Mouse (Mus musculus) cortical plate, adult 2 months (tissue): Measurements from ENCODE around the gene Fstl3. TPM values are rescaled to one million over a fixed set of nuclear protein-coding genes. Genes with fewer than 3 reads are reported as not detected.

Experiments used
- H3K27ac ChIP-seq: fragments of 200-500 bp; 2 replicates; pipeline ENCODE4 v1.5.1; 2012; ENCODE audit warnings: low read length, control low read depth, inconsistent platforms; ENCODE audit not compliant: insufficient read depth
- H3K4me1 ChIP-seq: fragments of 200-500 bp; 2 replicates; pipeline ENCODE4 v1.6.1; 2011; ENCODE audit warnings: low read length; ENCODE audit not compliant: control insufficient read depth, insufficient read depth
- H3K4me3 ChIP-seq: fragments of 200-500 bp; 2 replicates; pipeline ENCODE4 v1.5.1; 2011; ENCODE audit warnings: mild to moderate bottlenecking, low read length, control low read depth; ENCODE audit not compliant: insufficient read depth
- CTCF ChIP-seq: fragments of 200-500 bp; IDR thresholded peaks from 2 replicates; pipeline ENCODE4 v1.5.1; 2011; ENCODE audit warnings: mild to moderate bottlenecking, control low read depth, low read length; ENCODE audit not compliant: insufficient read depth; ENCODE audit errors: extremely low read depth
- POLR2A ChIP-seq: fragments of 200-500 bp; IDR thresholded peaks from 2 replicates; pipeline ENCODE4 v1.6.1; 2011; ENCODE audit warnings: mild to moderate bottlenecking, low read length, control low read depth; ENCODE audit not compliant: insufficient read depth; ENCODE audit errors: extremely low read depth
- polyA plus RNA-seq: library from polyadenylated mRNA; depleted of rRNA; stranded (reverse); fragments of >200 nt; gene quantifications from 2 replicates; pipeline ENCODE4 v1.2.3, GENCODE M21; 2012; rRNA removed

Fstl3 gene
- 5.7 and 5.9 TPM in 2 replicates for polyA plus RNA-seq

DNA sequence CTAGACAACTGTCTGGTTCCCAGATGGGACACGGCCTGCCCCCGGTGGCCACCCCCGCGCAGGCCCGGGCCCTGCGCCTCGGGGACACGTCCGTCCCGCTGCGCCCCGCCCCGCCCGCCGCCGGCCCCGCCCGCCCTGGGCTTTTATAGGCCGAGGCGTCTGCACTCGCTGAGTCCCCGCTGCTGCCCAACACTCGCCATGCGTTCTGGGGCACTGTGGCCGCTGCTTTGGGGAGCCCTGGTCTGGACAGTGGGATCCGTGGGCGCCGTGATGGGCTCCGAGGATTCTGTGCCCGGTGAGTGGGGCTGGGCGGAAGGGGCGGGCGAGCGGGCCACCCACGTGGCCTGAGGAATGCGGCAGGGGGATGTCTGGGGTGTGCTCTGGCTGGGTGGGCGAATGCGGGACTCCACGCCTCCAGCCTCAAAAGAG is at the start of gene Fstl3:
Fstl3 (plus strand) TSS at position 170 of the 429 bp plus-strand sequence.
- H3K27ac ChIP-seq = no peak within 1 kb of the TSS
- TF ChIP-seq CTCF (no peak), POLR2A (no peak)
- no peak within 1 kb of the TSS; the same call in 1 of the 2 replicates for H3K4me3 ChIP-seq
- H3K4me1 ChIP-seq = peaks cover 2% of the 10 kb centered on the region; the same call in 1 of the 2 replicates

DNA sequence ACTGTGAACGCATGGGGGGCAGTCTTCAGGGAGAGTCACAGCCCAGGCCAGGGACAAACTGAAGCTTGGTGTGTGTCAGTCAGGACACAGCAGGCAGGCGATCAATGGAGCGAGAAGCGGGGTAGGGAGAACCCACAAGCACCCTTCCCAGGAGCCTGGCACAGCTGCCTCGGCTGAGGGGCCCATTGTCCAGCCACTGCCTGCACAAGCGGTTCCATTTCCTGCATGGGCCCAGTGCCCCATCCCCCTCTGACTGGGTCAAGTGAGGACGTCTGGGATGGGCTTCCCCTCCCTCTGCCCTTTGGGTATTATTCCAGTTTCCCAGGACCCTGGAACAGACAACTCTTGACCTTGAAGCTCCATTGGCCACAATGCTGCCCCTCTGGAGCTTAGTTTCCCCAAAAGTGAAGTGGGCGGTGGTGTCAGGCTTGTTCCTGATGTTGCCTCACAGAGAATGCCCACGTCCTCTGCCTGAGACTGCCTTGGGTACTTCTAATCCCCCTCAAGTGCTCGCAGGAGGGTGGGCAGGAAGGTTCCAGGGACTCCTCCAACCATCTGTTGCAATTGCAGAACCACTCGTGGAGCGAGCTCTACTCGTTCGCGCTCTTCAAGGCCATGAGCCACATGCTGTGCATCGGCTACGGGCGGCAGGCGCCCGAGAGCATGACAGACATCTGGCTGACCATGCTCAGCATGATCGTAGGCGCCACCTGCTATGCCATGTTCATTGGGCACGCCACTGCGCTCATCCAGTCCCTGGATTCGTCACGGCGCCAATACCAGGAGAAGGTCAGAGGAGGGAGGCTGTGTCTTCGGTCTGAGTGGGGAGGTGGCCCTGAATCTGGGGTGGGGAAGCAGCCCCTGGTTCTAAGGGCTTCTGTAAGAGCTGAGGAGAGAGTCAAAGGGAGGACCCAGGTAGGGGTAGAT is 48.5 kb upstream of the Fstl3 start:
- peak overlapping the region; percentile 60 for H3K27ac ChIP-seq
- TF ChIP-seq CTCF = no peak
- TF ChIP-seq POLR2A = no peak

DNA sequence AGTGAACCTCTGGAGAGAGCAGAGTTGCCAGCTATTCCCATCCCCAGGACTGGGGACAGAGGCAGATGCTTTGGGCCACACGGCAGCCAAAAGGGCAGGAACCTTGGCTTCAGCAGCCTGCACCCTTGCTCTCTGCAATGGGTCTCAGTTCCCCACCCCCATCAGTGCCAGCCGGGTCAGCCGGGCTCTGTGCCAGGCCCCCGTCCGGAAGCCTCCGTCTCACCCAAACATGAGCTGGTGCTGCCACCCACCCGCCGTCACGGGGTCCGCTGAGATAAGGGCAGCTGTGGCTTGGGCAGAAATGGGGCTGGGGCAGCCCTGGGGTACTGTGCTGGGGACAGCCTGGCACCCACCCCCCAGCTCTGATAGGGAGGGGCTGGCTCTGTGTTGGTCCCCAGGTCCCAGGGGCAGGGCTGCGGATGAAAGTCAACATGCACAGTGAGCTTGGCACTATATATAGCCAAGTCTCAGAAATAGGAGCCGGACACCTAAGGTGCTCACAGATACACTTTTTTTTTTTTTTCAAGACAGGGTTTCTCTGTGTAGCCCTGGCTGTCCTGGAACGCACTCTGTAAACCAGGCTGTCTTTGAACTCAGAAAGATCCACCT is 47.6 kb upstream of the Fstl3 start:
- TF ChIP-seq CTCF (no peak), POLR2A (no peak)
- Histone ChIP-seq H3K4me1 (peaks cover 2% of the 10 kb centered on the region; the same call in 1 of the 2 replicates), H3K27ac (peak overlapping the region; percentile 47; the same call in 1 of the 2 replicates), H3K4me3 (no peak overlapping the region)

More for the DNA sequence above, 48.5 kb upstream of the Fstl3 start:
- peaks cover 2% of the 10 kb centered on the region; the same call in 1 of the 2 replicates for H3K4me1 ChIP-seq
- no peak overlapping the region for H3K4me3 ChIP-seq

DNA sequence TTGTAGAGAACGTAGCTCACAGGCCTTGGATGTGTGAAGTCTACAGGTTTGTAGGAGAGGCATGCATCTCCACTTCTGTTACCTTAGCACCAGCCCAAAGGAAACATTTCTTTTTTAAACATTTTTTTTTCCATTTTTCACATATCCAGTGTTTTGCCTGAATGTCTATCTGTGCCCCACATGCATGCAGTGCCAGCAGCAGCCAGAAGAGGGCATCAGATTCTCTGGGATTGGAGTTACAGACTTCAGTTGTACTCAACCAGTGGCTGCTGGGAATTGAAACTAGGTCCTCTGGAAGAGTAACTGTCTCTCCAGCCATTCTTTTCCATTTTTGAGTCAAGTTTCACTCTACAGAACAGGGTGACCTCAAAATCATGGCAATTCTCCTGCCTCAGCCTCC is 44.6 kb upstream of the Fstl3 start:
- Histone ChIP-seq H3K27ac (no peak overlapping the region), H3K4me1 (peaks cover 2% of the 10 kb centered on the region; the same call in 1 of the 2 replicates), H3K4me3 (no peak overlapping the region)
- TF ChIP-seq CTCF (peak; percentile 62), POLR2A (no peak)

DNA sequence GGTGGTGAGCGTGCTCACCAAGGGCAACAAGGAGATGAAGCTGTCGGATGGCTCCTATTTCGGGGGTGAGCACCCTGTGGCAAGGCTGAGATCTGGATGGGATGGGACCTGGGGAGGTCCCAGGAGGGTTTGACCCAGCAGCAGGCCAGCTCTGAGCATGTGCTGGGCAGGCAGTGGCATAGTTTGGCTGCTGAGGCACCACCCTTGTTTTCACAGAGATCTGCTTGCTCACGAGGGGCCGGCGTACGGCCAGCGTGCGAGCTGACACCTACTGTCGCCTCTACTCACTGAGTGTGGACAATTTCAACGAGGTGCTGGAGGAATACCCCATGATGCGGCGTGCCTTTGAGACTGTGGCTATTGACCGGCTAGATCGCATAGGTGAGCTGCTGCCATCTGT is 43.2 kb upstream of the Fstl3 start:
- TF ChIP-seq POLR2A (no peak), CTCF (no peak)
- H3K4me1 ChIP-seq = peaks cover 1% of the 10 kb centered on the region; the same call in 1 of the 2 replicates
- H3K4me3 ChIP-seq = no peak overlapping the region
- H3K27ac ChIP-seq = no peak overlapping the region

DNA sequence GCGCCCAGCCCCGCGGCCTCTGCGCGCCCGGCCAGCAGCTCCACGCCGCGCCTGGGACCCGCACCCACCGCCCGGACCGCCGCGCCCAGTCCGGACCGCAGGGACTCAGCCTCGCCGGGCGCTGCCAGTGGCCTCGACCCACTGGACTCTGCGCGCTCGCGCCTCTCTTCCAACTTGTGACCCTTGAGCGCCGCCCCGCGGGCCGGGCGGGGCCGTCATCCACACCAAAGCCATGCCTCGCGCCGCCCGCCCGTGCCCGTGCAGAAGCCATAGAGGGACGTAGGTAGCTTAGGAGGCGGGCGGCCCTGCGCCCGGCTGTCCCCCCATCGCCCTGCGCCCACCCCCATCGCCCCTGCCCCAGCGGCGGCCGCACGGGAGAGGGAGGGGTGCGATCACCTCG is 41.7 kb upstream of the Fstl3 start:
- no peak overlapping the region for H3K27ac ChIP-seq
- no peak for TF ChIP-seq CTCF
- no peak for TF ChIP-seq POLR2A
- H3K4me3 ChIP-seq = no peak overlapping the region
- H3K4me1 ChIP-seq = no peaks in the 10 kb centered on the region

DNA sequence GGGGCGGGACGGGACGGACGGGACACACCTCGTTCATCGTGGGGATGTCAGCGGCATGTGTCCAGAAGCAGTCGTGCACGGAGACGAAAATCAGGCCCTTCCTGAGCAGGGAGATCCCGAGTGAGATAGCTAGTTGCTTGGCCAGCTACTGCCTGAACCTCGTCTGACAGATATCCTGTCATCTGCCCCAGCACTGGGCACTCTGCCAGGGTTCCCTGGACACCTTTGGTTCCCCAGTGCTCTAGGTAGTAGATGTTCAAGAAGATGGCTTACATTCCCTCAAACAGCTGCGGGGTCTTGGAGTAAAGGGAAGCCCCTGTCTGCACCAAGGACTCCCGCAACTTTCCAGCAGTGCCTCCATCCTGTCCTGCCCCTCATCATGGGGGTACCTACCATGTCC is 40.4 kb upstream of the Fstl3 start:
- TF ChIP-seq POLR2A = no peak
- TF ChIP-seq CTCF = no peak
- Histone ChIP-seq H3K27ac (no peak overlapping the region), H3K4me3 (no peak overlapping the region), H3K4me1 (no peaks in the 10 kb centered on the region)

DNA sequence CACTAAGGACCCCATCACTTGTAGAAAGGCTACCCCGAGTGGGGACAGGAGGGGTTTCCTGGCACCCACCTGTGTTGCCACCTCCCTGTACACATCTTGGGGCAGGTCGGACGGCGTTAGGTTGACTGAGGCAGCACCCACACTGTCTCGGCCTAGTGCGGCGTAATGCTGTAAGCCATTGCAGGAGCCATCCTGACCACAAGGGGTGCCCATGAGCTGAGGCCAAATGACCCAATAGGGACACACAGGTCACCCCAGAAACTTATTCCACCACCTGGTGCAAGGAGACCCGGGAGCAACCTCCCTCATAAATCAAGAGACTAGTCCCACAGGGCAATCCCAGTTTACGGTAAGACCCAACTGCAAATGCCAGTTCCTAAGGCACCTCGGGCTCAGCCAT is 38.8 kb upstream of the Fstl3 start:
- H3K27ac ChIP-seq = no peak overlapping the region
- no peaks in the 10 kb centered on the region for H3K4me1 ChIP-seq
- TF ChIP-seq CTCF (peak; percentile 61), POLR2A (no peak)
- no peak overlapping the region for H3K4me3 ChIP-seq

DNA sequence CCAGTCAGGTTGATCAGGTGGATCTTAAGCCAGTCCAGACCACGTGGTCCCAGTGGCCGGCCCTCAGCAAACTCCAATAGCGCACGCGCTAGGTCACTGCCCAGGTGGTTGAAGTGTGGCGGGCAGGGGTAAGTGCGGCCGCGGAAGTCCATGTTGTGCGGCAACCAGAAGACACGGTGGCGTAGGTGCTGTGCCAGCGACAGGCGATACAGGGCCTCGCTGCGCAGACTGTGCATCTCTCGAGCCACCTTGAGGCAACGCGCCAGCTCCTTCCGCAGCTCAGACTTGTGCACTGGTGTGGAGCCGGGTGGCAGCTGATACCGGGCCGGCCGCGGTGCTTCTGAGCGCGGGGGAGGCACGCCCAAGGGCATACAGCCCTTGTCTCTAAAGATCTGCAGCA is 37.8 kb upstream of the Fstl3 start:
- Histone ChIP-seq H3K4me1 (no peaks in the 10 kb centered on the region), H3K27ac (no peak overlapping the region), H3K4me3 (no peak overlapping the region)
- TF ChIP-seq CTCF = no peak
- TF ChIP-seq POLR2A = no peak

DNA sequence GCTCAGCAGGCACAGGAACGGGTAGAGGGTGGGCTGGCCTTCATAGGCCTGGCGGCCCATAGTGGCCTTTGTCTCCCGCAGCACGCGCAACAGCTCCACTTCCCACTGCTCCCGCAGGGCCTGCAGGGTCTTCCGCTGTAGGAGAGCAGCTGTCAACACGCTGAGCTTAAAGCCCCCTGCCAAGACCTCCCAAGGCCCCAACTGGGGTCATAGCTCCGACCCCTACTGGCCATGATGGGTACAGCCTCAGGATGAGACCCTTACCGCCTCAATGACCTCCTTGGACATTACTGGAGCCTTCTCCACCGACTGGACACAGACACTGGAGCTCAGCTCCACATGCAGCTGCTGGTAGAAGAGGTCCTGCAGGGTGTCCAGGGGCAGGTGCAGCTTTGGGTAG is 36.2 kb upstream of the Fstl3 start:
- Histone ChIP-seq H3K4me1 (peaks cover 3% of the 10 kb centered on the region), H3K4me3 (no peak overlapping the region), H3K27ac (no peak overlapping the region)
- TF ChIP-seq POLR2A (no peak), CTCF (no peak)
